Mouse (Mus musculus): ENCODE measurements around the gene Gm10260.

- TF ChIP-seq CTCF (IDR thresholded peaks at IDR 0.05; ENCODE audit: low read depth) (no peak), EP300 (optimal IDR thresholded peaks at IDR 0.05) (no peak)
These were observed at the start of gene Gm10260 for GRCm38 (mm10) chr13:97760532-97760931.
